Mouse (Mus musculus) gastrocnemius, postnatal 14 days (tissue): ENCODE data around the gene Hint1. TPM values are rescaled to one million over a fixed set of nuclear protein-coding genes. Genes with fewer than 3 reads are reported as not detected.
A peak's percentile ranks its signal among the peaks of the same experiment; 100 is the strongest.

ENCODE experiments used
- DNase-seq: peaks from one replicate; pipeline ENCODE4 v3.0.0; 2021; ENCODE audit warnings: mixed read lengths
- intact Hi-C: fragments of 180-260 bp; cut with DNase I; formaldehyde crosslinking; loops from one replicate; pipeline ENCODE4 v1.15.1; 2025; ENCODE audit warnings: low total_unique reads
- total RNA-seq, 2 experiments: library from RNA; stranded (reverse); gene quantifications; 2 replicates each; pipeline ENCODE4 v1.2.3; 2021

The Hint1 gene
- total RNA-seq, 2 experiments from 2014 or later: 192 to 195 TPM

GRCm38 (mm10) chr11:54860256-54861038, 5.7 kb upstream of the Hint1 start, which contains the start of gene Lyrm7:
TSS of gene Lyrm7 (minus strand) at chr11:54860916.
- DNase-seq: peak; percentile 97
- intact Hi-C loops: loop anchor here (5.0 kb wide), 1 partner anchor 158 kb away; no protein-coding TSS in a partner anchor

GRCm38 (mm10) chr11:54861471-54862420, 4.4 kb upstream of the Hint1 start:
- intact Hi-C loops: loop anchor here (5.0 kb wide), 1 partner anchor 159 kb away; no protein-coding TSS in a partner anchor
- no peak for DNase-seq

- intact Hi-C loops: loop anchor here (5.0 kb wide), 1 partner anchor 161 kb away; no protein-coding TSS in a partner anchor
- peak; percentile 35 for DNase-seq
These were observed 3.3 kb upstream of the Hint1 start for GRCm38 (mm10) chr11:54862621-54863520.

- DNase-seq: no peak
- intact Hi-C loops: no loop called here
These were observed 675 bp upstream of the Hint1 start for GRCm38 (mm10) chr11:54865330-54866085.

GRCm38 (mm10) chr11:54867049-54867385, 834 bp downstream of the Hint1 start:
- no peak for DNase-seq
- intact Hi-C loops: no loop called here

- DNase-seq: no peak
- intact Hi-C loops: no loop called here
These were observed 1.8 kb downstream of the Hint1 start for GRCm38 (mm10) chr11:54867903-54868434.

GRCm38 (mm10) chr11:54868445-54868844, 2.3 kb downstream of the Hint1 start:
- intact Hi-C loops: no loop called here
- DNase-seq: no peak

- no peak for DNase-seq
- intact Hi-C loops: no loop called here
These were observed 3.1 kb downstream of the Hint1 start for GRCm38 (mm10) chr11:54869318-54869717.

GRCm38 (mm10) chr11:54871831-54872537, 5.8 kb downstream of the Hint1 start:
- peak; percentile 32 for DNase-seq
- intact Hi-C loops: no loop called here

GRCm38 (mm10) chr11:54876031-54876430, 9.8 kb downstream of the Hint1 start:
- intact Hi-C loops: loop anchor here (5.0 kb wide), 1 partner anchor 111 kb away; no protein-coding TSS in a partner anchor
- DNase-seq: no peak

- no peak for DNase-seq
- intact Hi-C loops: loop anchor here (2.0 to 5.0 kb wide), 2 partner anchors 48 to 108 kb away; no protein-coding TSS in a partner anchor
These were observed 12.7 kb downstream of the Hint1 start for GRCm38 (mm10) chr11:54878893-54879292.

GRCm38 (mm10) chr11:54879434-54879833, 13.3 kb downstream of the Hint1 start:
- DNase-seq: peak; percentile 38
- intact Hi-C loops: loop anchor here (2.0 to 5.0 kb wide), 2 partner anchors 47 to 108 kb away; no protein-coding TSS in a partner anchor

- intact Hi-C loops: loop anchor here (2.0 to 5.0 kb wide), 2 partner anchors 47 to 107 kb away; no protein-coding TSS in a partner anchor
These were observed 13.7 kb downstream of the Hint1 start for GRCm38 (mm10) chr11:54879922-54880321.

GRCm38 (mm10) chr11:54881051-54881474, 14.9 kb downstream of the Hint1 start:
- intact Hi-C loops: no loop called here
- DNase-seq: no peak

More at GRCm38 (mm10) chr11:54879922-54880321, 13.7 kb downstream of the Hint1 start:
- DNase-seq: no peak

GRCm38 (mm10) chr11:54882671-54883070, 16.5 kb downstream of the Hint1 start:
- peak; percentile 62 for DNase-seq
- intact Hi-C loops: no loop called here

GRCm38 (mm10) chr11:54884197-54884828, 18.1 kb downstream of the Hint1 start:
- DNase-seq: no peak
- intact Hi-C loops: no loop called here

- intact Hi-C loops: no loop called here
- peak; percentile 71 for DNase-seq
These were observed 18.8 kb downstream of the Hint1 start for GRCm38 (mm10) chr11:54884937-54885336.
